Mouse (Mus musculus) heart, embryonic 16.5 days (tissue): Measurements from ENCODE around the gene Gnptg. TPM values are rescaled to one million over a fixed set of nuclear protein-coding genes. Genes with fewer than 3 reads are reported as not detected.
A peak's percentile ranks its signal among the peaks of the same experiment; 100 is the strongest.

ENCODE experiments used
- ATAC-seq: fragments of 200-750 bp; cut with Nextera tagmentation; replicated peaks from 2 replicates; pipeline ENCODE4 v1.8.0; 2017; ENCODE audit warnings: moderate number of reproducible peaks; ENCODE audit not compliant: insufficient read depth, low FRiP score; ENCODE audit errors: extremely low read depth
- H3K27ac ChIP-seq: fragments of 300-500 bp; sonication (generic); 2 replicates; pipeline ENCODE4 v1.5.1; 2014; ENCODE audit warnings: mild to moderate bottlenecking, low read length, control low read depth, moderate library complexity
- H3K27me3 ChIP-seq: fragments of 300-500 bp; sonication (generic); 2 replicates; pipeline ENCODE4 v1.6.1; 2014; ENCODE audit warnings: low read length, mixed read lengths; ENCODE audit not compliant: control insufficient read depth, insufficient read depth
- H3K36me3 ChIP-seq: fragments of 300-500 bp; sonication (generic); 2 replicates; pipeline ENCODE4 v1.6.1; 2014; ENCODE audit not compliant: control insufficient read depth, insufficient read depth
- H3K4me1 ChIP-seq: fragments of 300-500 bp; sonication (generic); 2 replicates; pipeline ENCODE4 v1.6.1; 2014; ENCODE audit warnings: low read length, mixed read lengths; ENCODE audit not compliant: control insufficient read depth, insufficient read depth
- H3K4me2 ChIP-seq: fragments of 300-500 bp; sonication (generic); 2 replicates; pipeline ENCODE4 v1.6.1; 2014; ENCODE audit warnings: low read depth, mild to moderate bottlenecking, control low read depth, low read length
- H3K4me3 ChIP-seq: fragments of 300-500 bp; sonication (generic); 2 replicates; pipeline ENCODE4 v1.5.1; 2014; ENCODE audit warnings: mild to moderate bottlenecking, control low read depth, low read length
- H3K9ac ChIP-seq: fragments of 300-500 bp; sonication (generic); 2 replicates; pipeline ENCODE4 v1.6.1; 2014; ENCODE audit warnings: low read length, control low read depth
- H3K9me3 ChIP-seq: fragments of 300-500 bp; sonication (generic); replicated peaks from 2 replicates; pipeline ENCODE4 v1.6.1; 2016; ENCODE audit warnings: low read length; ENCODE audit not compliant: control insufficient read depth
- WGBS: fragments of 180-500 bp; shearing (Covaris S2); extraction: QIAGEN DNeasy Blood & Tissue Kit; methylation state at CpG from one replicate; pipeline ENCODE4 v1.1.7; 2014; 5-methylcytosine and 5-hydroxymethylcytosine counted together
- polyA plus RNA-seq: library from polyadenylated mRNA; unstranded; fragments of >200 nt; fragmentation: Nextera tagmentation; extraction: Ambion mirVana; gene quantifications from 2 replicates; pipeline ENCODE4 v1.2.1, GENCODE M21; 2015

Gnptg gene
- 23.8 and 25.7 TPM in 2 replicates for polyA plus RNA-seq

GRCm38 (mm10) chr17:25239695-25240636, at the start of gene Gnptg, which contains the start of gene Tsr3:
Gene Gnptg, minus strand, starts transcription at chr17:25240124.
Gene Tsr3, plus strand, starts transcription at chr17:25240170.
- H3K27ac ChIP-seq, result peak within 1 kb of the TSS; percentile 83
- H3K4me2 ChIP-seq, result peak within 1 kb of the TSS; percentile 98
- H3K36me3 ChIP-seq, result peaks cover 25% of the 10 kb centered on the region
- ATAC-seq, result peak; percentile 82
- WGBS, result under 1% methylated on average over 80 of the region's 80 CpGs
- H3K27me3 ChIP-seq, result no peaks in the 10 kb centered on the region
- peaks cover 14% of the 10 kb centered on the region for H3K4me1 ChIP-seq
- H3K4me3 ChIP-seq, result peak within 1 kb of the TSS; percentile 90
- H3K9ac ChIP-seq, result peak within 1 kb of the TSS; percentile 84
- no peaks in the 10 kb centered on the region for H3K9me3 ChIP-seq

- H3K4me1 ChIP-seq, result no peaks in the 10 kb centered on the region
- no peak overlapping the region for H3K9ac ChIP-seq
- H3K27me3 ChIP-seq, result peaks cover 2% of the 10 kb centered on the region; the same call in 1 of the 2 replicates
- no peak overlapping the region for H3K4me2 ChIP-seq
- H3K36me3 ChIP-seq, result no peaks in the 10 kb centered on the region
- ATAC-seq, result no peak
- no peak overlapping the region for H3K4me3 ChIP-seq
- peaks cover 4% of the 10 kb centered on the region; the same call in 1 of the 2 replicates for H3K9me3 ChIP-seq
- no peak overlapping the region for H3K27ac ChIP-seq
- 24% methylated on average over 4 of the region's 4 CpGs for WGBS
Measured at GRCm38 (mm10) chr17:25288842-25289241, 48.9 kb upstream of the Gnptg start.

DNA sequence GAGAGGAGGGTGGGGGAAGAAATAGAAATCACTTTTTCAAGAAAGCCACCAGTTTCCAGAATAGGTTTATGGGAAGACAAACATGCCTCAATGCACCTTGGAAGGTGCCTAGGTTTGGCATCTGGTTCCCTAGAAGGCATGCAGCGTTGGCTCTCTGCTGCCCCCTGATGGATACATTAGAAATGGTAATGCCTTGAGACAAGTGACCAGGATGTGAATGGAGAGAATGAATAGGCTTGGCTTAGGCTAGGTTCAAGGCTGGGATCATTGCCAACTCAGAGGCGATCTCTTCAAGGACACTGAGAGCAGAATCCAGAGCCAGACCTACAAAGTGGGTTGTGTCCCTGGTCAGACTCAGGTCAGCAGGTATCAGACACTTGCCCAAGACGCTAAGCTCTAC, 45.1 kb upstream of the Gnptg start:
- Histone ChIP-seq H3K27ac (no peak overlapping the region), H3K9ac (no peak overlapping the region), H3K27me3 (no peaks in the 10 kb centered on the region), H3K4me2 (no peak overlapping the region), H3K36me3 (no peaks in the 10 kb centered on the region), H3K9me3 (peaks cover 4% of the 10 kb centered on the region; the same call in 1 of the 2 replicates), H3K4me3 (no peak overlapping the region), H3K4me1 (no peaks in the 10 kb centered on the region)
- WGBS, result 15% methylated on average over 3 of the region's 3 CpGs
- ATAC-seq, result no peak

- Histone ChIP-seq H3K4me2 (peak overlapping the region; percentile 1; the same call in 1 of the 2 replicates), H3K4me1 (no peaks in the 10 kb centered on the region)
- 29% methylated on average over 11 of the region's 11 CpGs for WGBS
Measured at GRCm38 (mm10) chr17:25282133-25282532, 42.2 kb upstream of the Gnptg start.

DNA sequence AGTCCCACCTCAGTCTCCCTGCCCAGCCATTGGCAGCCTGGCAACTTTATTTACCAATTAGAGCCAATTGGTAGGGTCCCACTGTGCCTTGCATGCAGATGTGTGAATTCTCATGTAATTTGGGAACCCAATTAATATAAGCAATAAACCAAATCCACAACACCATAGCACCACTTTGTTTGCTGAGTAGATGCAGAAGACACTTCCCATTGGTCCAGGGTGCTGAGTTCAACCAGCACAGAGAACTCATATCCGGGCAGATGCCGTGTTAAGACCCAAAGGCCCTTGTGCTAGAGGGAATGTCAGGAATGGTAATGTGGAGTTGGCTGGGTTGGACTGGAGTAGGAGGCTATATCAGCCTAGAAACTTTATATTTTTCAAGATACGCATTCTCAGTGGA, 35.9 kb upstream of the Gnptg start:
- no peak overlapping the region for H3K4me3 ChIP-seq
- H3K9ac ChIP-seq, result no peak overlapping the region
- no peaks in the 10 kb centered on the region for H3K36me3 ChIP-seq
- no peak overlapping the region for H3K4me2 ChIP-seq
- H3K4me1 ChIP-seq, result peaks cover 18% of the 10 kb centered on the region
- no peaks in the 10 kb centered on the region for H3K27me3 ChIP-seq
- H3K9me3 ChIP-seq, result no peaks in the 10 kb centered on the region
- WGBS, result 88% methylated on average over 3 of the region's 3 CpGs
- no peak overlapping the region for H3K27ac ChIP-seq
- no peak for ATAC-seq

More at GRCm38 (mm10) chr17:25282133-25282532, 42.2 kb upstream of the Gnptg start:
- H3K36me3 ChIP-seq, result no peaks in the 10 kb centered on the region
- H3K4me3 ChIP-seq, result no peak overlapping the region
- no peak overlapping the region for H3K27ac ChIP-seq
- peaks cover 4% of the 10 kb centered on the region; the same call in 1 of the 2 replicates for H3K9me3 ChIP-seq
- no peaks in the 10 kb centered on the region for H3K27me3 ChIP-seq
- ATAC-seq, result no peak
- no peak overlapping the region for H3K9ac ChIP-seq

GRCm38 (mm10) chr17:25274571-25275346, 34.8 kb upstream of the Gnptg start, which contains the start of gene Ube2i:
Gene Ube2i, minus strand, starts transcription at chr17:25274622.
- WGBS, result 79% methylated on average over 9 of the region's 9 CpGs
- Histone ChIP-seq H3K36me3 (no peaks in the 10 kb centered on the region), H3K9ac (peak within 1 kb of the TSS; percentile 99), H3K4me1 (peaks cover 28% of the 10 kb centered on the region), H3K27ac (peak within 1 kb of the TSS; percentile 94), H3K27me3 (no peaks in the 10 kb centered on the region), H3K4me2 (peak within 1 kb of the TSS; percentile 60), H3K9me3 (no peaks in the 10 kb centered on the region), H3K4me3 (peak within 1 kb of the TSS; percentile 93)
- no peak for ATAC-seq

GRCm38 (mm10) chr17:25273706-25274501, 34.0 kb upstream of the Gnptg start:
- H3K36me3 ChIP-seq, result peaks cover under 1% of the 10 kb centered on the region
- H3K27ac ChIP-seq, result peak overlapping the region; percentile 94
- peak; percentile 87 for ATAC-seq
- WGBS, result under 1% methylated on average over 38 of the region's 45 CpGs
- no peaks in the 10 kb centered on the region for H3K9me3 ChIP-seq
- H3K27me3 ChIP-seq, result no peaks in the 10 kb centered on the region
- peak overlapping the region; percentile 60 for H3K4me2 ChIP-seq
- H3K4me3 ChIP-seq, result peak overlapping the region; percentile 93
- H3K4me1 ChIP-seq, result peaks cover 29% of the 10 kb centered on the region
- peak overlapping the region; percentile 99 for H3K9ac ChIP-seq

- Histone ChIP-seq H3K9ac (peak overlapping the region; percentile 99), H3K36me3 (peaks cover 9% of the 10 kb centered on the region), H3K27ac (peak overlapping the region; percentile 94), H3K4me2 (peak overlapping the region; percentile 82), H3K4me3 (peak overlapping the region; percentile 93), H3K27me3 (no peaks in the 10 kb centered on the region), H3K9me3 (no peaks in the 10 kb centered on the region), H3K4me1 (peaks cover 29% of the 10 kb centered on the region)
- under 1% methylated on average over 80 of the region's 92 CpGs for WGBS
- ATAC-seq, result peak; percentile 87
Measured at GRCm38 (mm10) chr17:25272951-25273705, 33.2 kb upstream of the Gnptg start.
